Mouse (Mus musculus): Measurements from ENCODE around the gene Awat2. TPM values are rescaled to one million over a fixed set of nuclear protein-coding genes. Genes with fewer than 3 reads are reported as not detected.
"Not testable (repeated sequence)": the region's sequence is repeated elsewhere in the genome, so short reads cannot be mapped to it uniquely, and the experiment has no call there.

The Awat2 gene
- under 1 TPM; 0.65 to 0.98 (median 0.77) TPM for polyA plus RNA-seq (2017; shearing (Covaris generic))

DNA sequence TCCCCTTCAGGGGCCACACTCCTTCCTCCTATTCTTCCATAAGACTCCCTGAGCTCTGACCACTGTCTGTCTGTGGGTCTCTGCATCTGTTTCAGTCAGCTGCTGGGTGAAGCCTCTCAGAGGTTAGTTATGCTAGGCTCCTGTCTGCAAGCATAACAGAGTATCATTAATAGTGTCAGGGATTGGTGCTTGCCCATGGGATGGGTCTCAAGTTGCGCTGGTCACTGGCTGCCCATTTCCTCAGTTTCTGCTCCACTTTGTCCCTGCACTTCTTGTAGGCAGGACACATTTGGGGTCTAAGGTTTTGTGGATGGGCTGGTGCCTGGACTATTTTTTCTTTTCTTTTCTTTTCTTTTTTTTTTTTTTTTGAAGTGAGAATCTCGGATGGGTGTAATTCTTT, at the start of gene Awat2:
Gene Awat2 (minus strand): TSS at position 101 of the 400 bp plus-strand sequence.
- ATAC-seq = not testable (repeated sequence)

GRCm38 (mm10) chrX:100480317-100480716, 37.8 kb upstream of the Awat2 start:
- peak; percentile 96 for ATAC-seq

GRCm38 (mm10) chrX:100475569-100476223, 33.2 kb upstream of the Awat2 start:
- ATAC-seq = no peak

- ATAC-seq = no peak
These were observed 29.0 kb upstream of the Awat2 start for GRCm38 (mm10) chrX:100471491-100471890.

GRCm38 (mm10) chrX:100470126-100470525, 27.6 kb upstream of the Awat2 start:
- ATAC-seq = no peak

DNA sequence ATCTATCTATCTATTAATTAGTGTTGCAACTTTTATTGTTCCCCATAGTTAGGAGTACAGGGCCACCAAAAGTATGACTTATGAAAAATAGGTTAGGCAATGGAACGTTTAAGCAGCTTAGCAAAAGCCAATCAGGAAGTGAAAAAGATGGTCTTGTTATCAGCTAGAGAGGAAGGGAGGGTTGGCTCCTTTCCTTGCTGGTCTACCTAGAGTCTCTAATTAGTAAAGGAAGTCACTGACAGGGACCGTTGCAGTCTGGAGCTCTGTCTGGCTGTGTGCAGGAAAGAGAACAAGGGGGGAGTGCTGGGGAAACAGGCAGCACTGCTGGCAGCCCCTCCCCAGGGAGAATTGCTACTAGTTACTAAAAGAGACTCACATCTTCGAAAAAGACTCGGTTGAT, 25.5 kb upstream of the Awat2 start:
- no peak for ATAC-seq

GRCm38 (mm10) chrX:100443532-100443931, 1.0 kb upstream of the Awat2 start:
- no peak for ATAC-seq

GRCm38 (mm10) chrX:100432311-100432710, 10.2 kb downstream of the Awat2 start:
- ATAC-seq = no peak

DNA sequence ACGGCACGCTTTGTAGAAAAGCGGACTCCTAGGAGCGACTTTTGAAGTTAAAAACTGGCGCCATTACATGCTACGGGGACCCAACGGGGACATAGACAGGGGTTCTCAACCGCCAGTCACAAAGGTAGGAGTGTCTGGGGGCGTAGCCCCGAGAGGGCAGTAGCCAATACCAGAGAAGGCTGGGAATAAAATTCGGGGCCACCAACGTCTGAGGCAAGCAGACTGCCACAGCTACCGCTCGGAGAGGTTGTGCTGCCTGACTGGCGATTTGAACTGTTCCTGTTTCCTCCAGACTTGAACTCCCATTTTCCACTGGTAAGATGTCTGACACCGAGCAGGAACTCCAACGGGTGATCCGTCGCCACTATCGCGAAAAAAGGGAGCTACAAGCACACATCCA, 13.8 kb downstream of the Awat2 start, which contains the start of gene Otud6a:
Gene Otud6a (plus strand): TSS at position 321 of the 400 bp plus-strand sequence.
- no peak for ATAC-seq

- no peak for ATAC-seq
These were observed 33.3 kb downstream of the Awat2 start for GRCm38 (mm10) chrX:100409245-100409644.

DNA sequence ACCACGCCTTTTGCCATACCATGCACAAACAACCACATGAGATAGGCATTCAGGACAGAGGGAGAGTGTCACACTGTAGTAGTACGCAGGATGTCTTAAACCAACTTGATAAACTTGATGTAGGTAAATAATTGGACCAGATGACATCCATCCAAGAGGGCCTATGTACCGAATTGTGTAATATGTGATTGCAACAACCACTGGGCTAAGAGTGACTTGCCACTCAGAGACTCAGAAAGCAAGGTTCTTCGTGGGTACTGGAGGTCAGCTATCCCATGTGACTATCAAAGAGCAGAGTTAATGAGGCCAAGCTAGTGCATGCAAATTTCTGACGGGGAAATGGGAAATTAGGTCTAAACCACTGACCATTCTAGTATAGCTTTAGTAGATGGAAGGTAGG, 40.9 kb downstream of the Awat2 start:
- ATAC-seq = no peak

DNA sequence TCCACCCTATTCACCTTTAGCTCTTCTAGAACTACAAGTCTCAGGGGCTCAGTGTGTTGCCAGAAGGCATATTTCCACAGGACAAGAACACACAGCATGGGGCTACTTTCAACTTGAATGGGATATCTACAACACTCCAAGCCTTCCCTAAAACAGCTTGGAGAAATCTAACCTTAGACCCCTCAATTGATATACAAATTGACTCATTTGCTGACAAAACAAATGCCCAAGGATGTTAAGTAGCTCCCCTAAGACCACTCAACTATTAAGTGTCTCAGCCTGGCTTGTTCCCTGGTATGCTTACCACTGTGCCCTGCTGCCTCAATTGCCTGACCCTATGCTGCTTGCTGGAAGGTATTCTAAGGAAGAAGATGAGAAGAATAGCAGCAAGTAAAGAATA, 41.6 kb downstream of the Awat2 start:
- no peak for ATAC-seq

GRCm38 (mm10) chrX:100395026-100395425, 47.5 kb downstream of the Awat2 start:
- no peak for ATAC-seq

GRCm38 (mm10) chrX:100394223-100394861, 48.2 kb downstream of the Awat2 start:
- no peak for ATAC-seq

DNA sequence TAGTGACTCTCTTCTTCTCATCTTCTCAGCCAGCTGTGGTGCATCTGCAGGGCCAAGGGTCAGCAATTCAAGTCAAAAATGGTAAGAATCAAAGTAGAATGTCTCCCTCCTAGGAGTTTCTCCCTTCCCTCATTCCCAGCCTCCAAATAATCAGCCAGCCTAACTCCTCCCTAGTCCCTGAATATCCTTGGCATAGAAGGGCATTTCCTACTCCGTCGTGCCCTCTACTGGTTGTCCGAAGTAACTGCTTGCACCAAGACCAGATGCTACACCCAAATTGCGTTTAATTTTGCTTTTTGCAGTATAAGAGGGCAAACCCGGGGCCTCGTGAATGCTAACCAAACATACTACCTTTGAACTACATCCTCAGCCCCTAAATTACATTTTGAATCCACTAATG, 50.2 kb downstream of the Awat2 start:
- ATAC-seq = no peak

- no peak for ATAC-seq
These were observed 52.6 kb downstream of the Awat2 start for GRCm38 (mm10) chrX:100389887-100390286.

DNA sequence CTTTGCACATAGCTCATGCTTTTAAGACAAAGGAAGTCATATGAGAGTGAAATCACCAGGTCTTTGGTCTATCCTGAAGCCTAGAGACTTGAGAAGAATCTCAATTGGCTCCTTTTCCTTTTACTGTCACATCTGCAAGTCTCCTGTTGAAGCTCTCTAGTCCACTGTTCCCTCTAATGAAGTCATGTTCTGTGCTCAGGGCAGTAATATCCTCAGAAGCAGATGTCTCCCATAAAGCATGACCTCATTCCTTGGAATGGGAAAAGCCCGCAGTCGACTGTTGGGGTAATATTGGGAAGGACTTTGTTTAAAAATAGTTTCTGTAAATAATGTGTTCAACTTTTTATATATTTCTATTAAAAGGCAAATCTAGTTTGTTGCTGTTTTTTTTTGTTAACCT, 85.5 kb downstream of the Awat2 start:
- no peak for ATAC-seq

Other genes starting within 250 kb of the Awat2 start
- not detected for gene Otud6a, start 13.7 kb downstream of the Awat2 start, polyA plus RNA-seq (2017; shearing (Covaris generic))
- gene Igbp1, start 51.6 kb upstream of the Awat2 start, polyA plus RNA-seq (2017; shearing (Covaris generic)) = 10 to 100 TPM; 72.8 to 90.9 (median 83.2) TPM
- gene Dgat2l6, start 82.1 kb upstream of the Awat2 start, polyA plus RNA-seq (2017; shearing (Covaris generic)) = not detected
- not detected for gene Awat1, start 129.5 kb upstream of the Awat2 start, polyA plus RNA-seq (2017; shearing (Covaris generic))
- under 1 TPM in 1 of 3 experiments, not detected in 2; 0.16 TPM for gene P2ry4, start 152.2 kb upstream of the Awat2 start, polyA plus RNA-seq (2017; shearing (Covaris generic))
- gene Arr3, start 162.8 kb upstream of the Awat2 start, polyA plus RNA-seq (2017; shearing (Covaris generic)) = not detected
- gene Kif4, start 183.0 kb upstream of the Awat2 start, polyA plus RNA-seq (2017; shearing (Covaris generic)) = 10 to 100 TPM in 1 of 3 experiments, 1 to 10 TPM in 2; 1.9 to 19.0 (median 2.4) TPM
- 10 to 100 TPM; 48.5 to 78.3 (median 60.0) TPM for gene Pdzd11, start 183.9 kb upstream of the Awat2 start, polyA plus RNA-seq (2017; shearing (Covaris generic))